Mouse (Mus musculus): ENCODE measurements at regions not wholly inside any gene's neighbourhood (a gene's known extent, or its start where the extent isn't known, plus 50 kb on each side); places are given as distances from the start of the nearest gene placed in this dataset.

GRCm38 (mm10) chr9:79146004-79146403, 530.7 kb downstream of the Cd109 start:
- H3K9me3 ChIP-seq (replicated peaks; ENCODE audit: control insufficient read depth, low read length), result no peaks in the 10 kb centered on the region
- H3K27ac ChIP-seq (ENCODE audit: low read length), result no peak overlapping the region
- H3K36me3 ChIP-seq (ENCODE audit: control insufficient read depth, insufficient read depth, low read length), result no peaks in the 10 kb centered on the region
- ATAC-seq (ENCODE audit: insufficient read depth, low FRiP score), result no peak
- WGBS, result 70% methylated on average over 3 of the region's 3 CpGs
- H3K4me1 ChIP-seq (ENCODE audit: control insufficient read depth, insufficient read depth, low read length), result no peaks in the 10 kb centered on the region
- H3K4me3 ChIP-seq (replicated peaks; ENCODE audit: low read length), result no peak overlapping the region
- no peak overlapping the region for H3K4me2 ChIP-seq (ENCODE audit: low read depth, low read length)
- no peak overlapping the region for H3K9ac ChIP-seq (ENCODE audit: low read length)
- H3K27me3 ChIP-seq (ENCODE audit: control insufficient read depth, insufficient read depth, low read length), result no peaks in the 10 kb centered on the region

GRCm38 (mm10) chr9:79165596-79165995, 550.2 kb downstream of the Cd109 start:
- no peak overlapping the region for H3K4me2 ChIP-seq (ENCODE audit: low read depth, low read length)
- no peak overlapping the region for H3K27ac ChIP-seq (ENCODE audit: low read length)
- 69% methylated on average over 2 of the region's 2 CpGs for WGBS
- ATAC-seq (ENCODE audit: insufficient read depth, low FRiP score), result no peak
- no peak overlapping the region for H3K9ac ChIP-seq (ENCODE audit: low read length)
- no peaks in the 10 kb centered on the region for H3K9me3 ChIP-seq (replicated peaks; ENCODE audit: control insufficient read depth, low read length)
- H3K36me3 ChIP-seq (ENCODE audit: control insufficient read depth, insufficient read depth, low read length), result no peaks in the 10 kb centered on the region
- no peak overlapping the region for H3K4me3 ChIP-seq (replicated peaks; ENCODE audit: low read length)
- no peaks in the 10 kb centered on the region for H3K4me1 ChIP-seq (ENCODE audit: control insufficient read depth, insufficient read depth, low read length)
- H3K27me3 ChIP-seq (ENCODE audit: control insufficient read depth, insufficient read depth, low read length), result no peaks in the 10 kb centered on the region

DNA sequence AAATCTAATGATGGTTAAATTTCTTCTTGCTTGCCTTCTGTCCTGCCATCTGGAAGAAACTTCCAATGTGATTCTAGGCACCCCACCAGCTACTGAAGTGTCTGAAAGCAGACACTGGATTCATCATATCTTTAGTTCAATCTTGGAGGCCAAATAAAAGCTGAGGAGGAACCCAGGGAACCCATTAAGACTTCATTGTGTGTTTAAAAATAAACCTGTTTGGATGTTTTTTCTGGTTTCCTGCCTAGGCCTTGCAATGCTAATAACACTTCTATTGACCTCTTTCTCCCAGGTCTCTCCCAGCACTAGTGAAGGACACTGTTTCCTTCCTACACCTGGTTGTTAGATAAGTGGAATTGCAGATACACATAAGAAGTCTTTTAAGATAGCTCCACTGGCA, 545.6 kb downstream of the Col12a1 start:
- no peak overlapping the region for H3K27ac ChIP-seq (ENCODE audit: low read length)
- H3K36me3 ChIP-seq (ENCODE audit: control insufficient read depth, insufficient read depth, low read length), result no peaks in the 10 kb centered on the region
- no peak for ATAC-seq (ENCODE audit: insufficient read depth, low FRiP score)
- H3K9ac ChIP-seq (ENCODE audit: low read length), result no peak overlapping the region
- H3K4me1 ChIP-seq (ENCODE audit: control insufficient read depth, insufficient read depth, low read length), result no peaks in the 10 kb centered on the region
- H3K4me2 ChIP-seq (ENCODE audit: low read depth, low read length), result no peak overlapping the region
- H3K9me3 ChIP-seq (replicated peaks; ENCODE audit: control insufficient read depth, low read length), result no peaks in the 10 kb centered on the region
- no peak overlapping the region for H3K4me3 ChIP-seq (replicated peaks; ENCODE audit: low read length)
- no peaks in the 10 kb centered on the region for H3K27me3 ChIP-seq (ENCODE audit: control insufficient read depth, insufficient read depth, low read length)

DNA sequence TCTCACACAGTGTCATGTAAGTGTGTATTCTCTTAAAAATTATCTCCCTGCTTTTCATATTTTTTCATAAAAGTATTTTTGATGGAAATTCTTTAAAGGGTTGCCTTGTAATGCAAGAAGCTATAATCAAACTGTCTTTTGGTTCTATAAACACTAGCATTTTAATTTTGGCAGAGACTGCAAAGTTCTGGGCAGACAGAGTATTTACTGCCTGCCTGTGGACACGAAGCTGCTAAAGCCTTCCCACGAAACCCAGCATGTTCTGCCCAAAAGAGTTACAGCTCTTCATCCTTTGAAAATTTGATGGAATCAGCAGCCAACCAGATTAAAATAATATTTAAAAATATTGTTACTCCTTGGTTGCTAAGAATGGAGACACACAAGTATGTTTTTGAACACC, 538.7 kb downstream of the Col12a1 start:
- Histone ChIP-seq H3K4me1 (ENCODE audit: control insufficient read depth, insufficient read depth, low read length) (no peaks in the 10 kb centered on the region), H3K36me3 (ENCODE audit: control insufficient read depth, insufficient read depth, low read length) (no peaks in the 10 kb centered on the region), H3K27ac (ENCODE audit: low read length) (no peak overlapping the region), H3K9ac (ENCODE audit: low read length) (no peak overlapping the region), H3K27me3 (ENCODE audit: control insufficient read depth, insufficient read depth, low read length) (no peaks in the 10 kb centered on the region), H3K9me3 (replicated peaks; ENCODE audit: control insufficient read depth, low read length) (no peaks in the 10 kb centered on the region), H3K4me2 (ENCODE audit: low read depth, low read length) (no peak overlapping the region), H3K4me3 (replicated peaks; ENCODE audit: low read length) (no peak overlapping the region)
- WGBS, result 40% methylated on average over 2 of the region's 2 CpGs
- no peak for ATAC-seq (ENCODE audit: insufficient read depth, low FRiP score)

DNA sequence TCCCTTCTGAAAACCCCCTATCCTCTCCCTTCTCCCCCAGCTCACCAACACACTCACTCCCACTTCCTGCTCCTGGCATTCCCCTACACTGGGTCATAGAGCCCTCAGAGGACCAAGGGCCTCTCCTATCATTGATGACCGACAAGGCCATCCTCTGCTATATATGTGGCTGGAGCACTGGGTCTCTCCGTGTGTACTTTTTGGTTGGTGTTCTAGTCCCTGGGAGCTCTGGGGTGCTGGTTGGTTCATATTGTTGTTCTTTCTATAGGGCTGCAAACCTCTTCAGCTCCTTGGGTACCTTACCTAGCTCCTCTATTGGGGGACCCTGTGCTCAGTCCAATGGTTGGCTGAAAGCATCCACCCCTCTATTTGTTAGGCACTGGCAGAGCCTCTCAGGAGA, 523.2 kb downstream of the Col12a1 start:
- no peaks in the 10 kb centered on the region for H3K9me3 ChIP-seq (replicated peaks; ENCODE audit: control insufficient read depth, low read length)
- H3K36me3 ChIP-seq (ENCODE audit: control insufficient read depth, insufficient read depth, low read length), result no peaks in the 10 kb centered on the region
- H3K9ac ChIP-seq (ENCODE audit: low read length), result no peak overlapping the region
- ATAC-seq (ENCODE audit: insufficient read depth, low FRiP score), result no peak
- 92% methylated on average over 2 of the region's 2 CpGs for WGBS
- H3K4me2 ChIP-seq (ENCODE audit: low read depth, low read length), result no peak overlapping the region
- no peak overlapping the region for H3K4me3 ChIP-seq (replicated peaks; ENCODE audit: low read length)
- H3K27me3 ChIP-seq (ENCODE audit: control insufficient read depth, insufficient read depth, low read length), result no peaks in the 10 kb centered on the region
- H3K4me1 ChIP-seq (ENCODE audit: control insufficient read depth, insufficient read depth, low read length), result no peaks in the 10 kb centered on the region
- H3K27ac ChIP-seq (ENCODE audit: low read length), result no peak overlapping the region

DNA sequence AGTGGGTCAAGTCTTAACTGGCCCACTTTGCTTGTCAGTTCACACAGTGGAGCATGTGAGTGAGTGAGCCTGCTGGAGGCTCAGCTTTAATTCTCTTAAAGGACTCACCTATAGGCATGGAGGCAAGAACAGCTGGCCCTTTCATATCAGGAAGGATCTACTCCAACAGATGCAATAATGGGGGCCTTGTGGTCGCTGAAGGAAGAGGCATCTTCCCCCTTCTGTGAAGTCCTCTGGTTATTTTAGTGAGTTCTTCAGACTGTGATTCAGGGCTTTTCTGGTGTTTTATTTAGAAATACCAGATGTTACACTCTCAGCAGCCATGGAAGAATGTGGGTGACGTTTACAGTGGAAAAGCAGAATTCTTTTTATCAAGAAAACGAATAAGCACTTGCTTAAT, 516.9 kb downstream of the Col12a1 start:
- H3K9ac ChIP-seq (ENCODE audit: low read length), result no peak overlapping the region
- WGBS, result 44% methylated on average over 3 of the region's 3 CpGs

GRCm38 (mm10) chr9:79213364-79213763, 505.3 kb downstream of the Col12a1 start:
- no peak overlapping the region for H3K9ac ChIP-seq (ENCODE audit: low read length)
- no peak overlapping the region for H3K4me2 ChIP-seq (ENCODE audit: low read depth, low read length)
- H3K27ac ChIP-seq (ENCODE audit: low read length), result no peak overlapping the region
- 38% methylated on average over 6 of the region's 6 CpGs for WGBS
- H3K27me3 ChIP-seq (ENCODE audit: control insufficient read depth, insufficient read depth, low read length), result no peaks in the 10 kb centered on the region
- ATAC-seq (ENCODE audit: insufficient read depth, low FRiP score), result peak; percentile 60; the same call in 1 of the 2 replicates
- no peaks in the 10 kb centered on the region for H3K4me1 ChIP-seq (ENCODE audit: control insufficient read depth, insufficient read depth, low read length)
- H3K4me3 ChIP-seq (replicated peaks; ENCODE audit: low read length), result no peak overlapping the region
- no peaks in the 10 kb centered on the region for H3K36me3 ChIP-seq (ENCODE audit: control insufficient read depth, insufficient read depth, low read length)
- no peaks in the 10 kb centered on the region for H3K9me3 ChIP-seq (replicated peaks; ENCODE audit: control insufficient read depth, low read length)

More for the DNA sequence above, 516.9 kb downstream of the Col12a1 start:
- Histone ChIP-seq H3K4me1 (ENCODE audit: control insufficient read depth, insufficient read depth, low read length) (no peaks in the 10 kb centered on the region), H3K36me3 (ENCODE audit: control insufficient read depth, insufficient read depth, low read length) (no peaks in the 10 kb centered on the region), H3K9me3 (replicated peaks; ENCODE audit: control insufficient read depth, low read length) (no peaks in the 10 kb centered on the region), H3K27ac (ENCODE audit: low read length) (no peak overlapping the region), H3K4me2 (ENCODE audit: low read depth, low read length) (no peak overlapping the region), H3K27me3 (ENCODE audit: control insufficient read depth, insufficient read depth, low read length) (no peaks in the 10 kb centered on the region), H3K4me3 (replicated peaks; ENCODE audit: low read length) (no peak overlapping the region)
- no peak for ATAC-seq (ENCODE audit: insufficient read depth, low FRiP score)

DNA sequence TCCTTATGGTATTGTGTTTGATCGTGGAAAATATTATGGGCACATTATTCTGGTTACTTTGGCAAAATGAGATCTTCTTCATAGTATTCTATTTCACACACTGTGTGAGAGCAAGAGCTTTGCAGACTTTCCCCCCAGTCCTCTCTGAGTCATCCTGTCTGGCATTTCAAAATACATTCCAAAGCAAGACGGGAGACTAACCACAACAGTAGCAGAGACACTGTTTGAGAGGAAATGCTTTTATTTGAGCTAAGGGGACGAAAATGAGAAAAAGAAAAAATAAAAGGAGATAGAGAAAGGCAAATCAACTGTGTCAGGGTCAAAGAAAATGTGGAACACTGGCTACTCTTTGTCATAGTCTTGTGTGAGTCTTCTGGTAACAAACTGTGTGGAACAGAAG, 502.6 kb downstream of the Col12a1 start:
- H3K27ac ChIP-seq (ENCODE audit: low read length), result no peak overlapping the region

DNA sequence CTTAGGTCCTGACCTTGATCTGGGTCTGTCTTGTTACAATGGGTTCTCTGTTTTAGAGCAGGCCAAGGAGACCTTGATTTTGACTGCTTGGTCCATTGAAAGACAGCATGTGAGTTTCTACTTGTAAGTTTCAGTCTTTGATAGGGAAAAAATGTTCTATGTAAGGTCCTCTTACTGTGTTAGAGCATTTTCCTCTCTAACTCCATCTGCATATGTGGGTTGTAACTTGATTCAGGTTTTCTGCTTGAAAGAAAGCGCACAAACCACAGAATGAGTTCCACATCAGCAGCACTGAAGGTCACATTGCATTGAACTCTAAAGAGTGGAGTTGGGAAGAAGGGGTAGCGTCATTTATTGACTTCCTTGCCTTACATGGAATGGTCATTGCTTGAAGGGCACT, 502.2 kb downstream of the Col12a1 start:
- no peaks in the 10 kb centered on the region for H3K36me3 ChIP-seq (ENCODE audit: control insufficient read depth, insufficient read depth, low read length)
- no peak for ATAC-seq (ENCODE audit: insufficient read depth, low FRiP score)
- no peaks in the 10 kb centered on the region for H3K27me3 ChIP-seq (ENCODE audit: control insufficient read depth, insufficient read depth, low read length)
- H3K27ac ChIP-seq (ENCODE audit: low read length), result no peak overlapping the region
- H3K4me1 ChIP-seq (ENCODE audit: control insufficient read depth, insufficient read depth, low read length), result no peaks in the 10 kb centered on the region
- 80% methylated on average over 2 of the region's 2 CpGs for WGBS
- no peak overlapping the region for H3K4me2 ChIP-seq (ENCODE audit: low read depth, low read length)
- H3K4me3 ChIP-seq (replicated peaks; ENCODE audit: low read length), result no peak overlapping the region
- no peaks in the 10 kb centered on the region for H3K9me3 ChIP-seq (replicated peaks; ENCODE audit: control insufficient read depth, low read length)
- no peak overlapping the region for H3K9ac ChIP-seq (ENCODE audit: low read length)

More for the DNA sequence above, 502.6 kb downstream of the Col12a1 start:
- ATAC-seq (ENCODE audit: insufficient read depth, low FRiP score), result no peak
- Histone ChIP-seq H3K4me1 (ENCODE audit: control insufficient read depth, insufficient read depth, low read length) (no peaks in the 10 kb centered on the region), H3K27me3 (ENCODE audit: control insufficient read depth, insufficient read depth, low read length) (no peaks in the 10 kb centered on the region), H3K9ac (ENCODE audit: low read length) (no peak overlapping the region), H3K9me3 (replicated peaks; ENCODE audit: control insufficient read depth, low read length) (no peaks in the 10 kb centered on the region), H3K4me3 (replicated peaks; ENCODE audit: low read length) (no peak overlapping the region), H3K4me2 (ENCODE audit: low read depth, low read length) (no peak overlapping the region), H3K36me3 (ENCODE audit: control insufficient read depth, insufficient read depth, low read length) (no peaks in the 10 kb centered on the region)
- 41% methylated on average over 3 of the region's 3 CpGs for WGBS

DNA sequence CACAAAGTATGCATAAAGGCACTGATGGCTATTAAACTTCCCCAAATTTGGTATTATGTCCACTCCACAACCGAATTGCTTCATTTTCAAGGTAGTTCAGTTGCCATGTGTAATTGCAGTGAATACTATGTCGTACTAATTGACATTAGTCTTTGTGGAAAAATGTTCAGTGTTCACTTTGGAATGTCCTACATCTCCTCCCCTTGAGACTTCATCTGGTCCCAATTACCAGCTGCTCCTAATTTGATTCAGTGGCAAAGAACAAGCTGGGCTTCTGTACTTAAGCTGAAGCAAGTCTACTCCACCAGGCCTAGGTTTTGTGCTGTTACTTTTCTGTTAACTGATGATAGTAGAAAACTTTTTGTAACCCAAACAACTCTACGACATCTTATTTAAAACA, 485.6 kb downstream of the Col12a1 start:
- Histone ChIP-seq H3K4me3 (replicated peaks; ENCODE audit: low read length) (no peak overlapping the region), H3K4me2 (ENCODE audit: low read depth, low read length) (no peak overlapping the region), H3K36me3 (ENCODE audit: control insufficient read depth, insufficient read depth, low read length) (no peaks in the 10 kb centered on the region), H3K9ac (ENCODE audit: low read length) (no peak overlapping the region), H3K4me1 (ENCODE audit: control insufficient read depth, insufficient read depth, low read length) (no peaks in the 10 kb centered on the region), H3K9me3 (replicated peaks; ENCODE audit: control insufficient read depth, low read length) (no peaks in the 10 kb centered on the region), H3K27ac (ENCODE audit: low read length) (no peak overlapping the region), H3K27me3 (ENCODE audit: control insufficient read depth, insufficient read depth, low read length) (no peaks in the 10 kb centered on the region)
- 76% methylated on average over 3 of the region's 3 CpGs for WGBS
- ATAC-seq (ENCODE audit: insufficient read depth, low FRiP score), result no peak
